Mouse (Mus musculus) left cerebral cortex, postnatal 10 days (tissue): ENCODE data around the gene Dbi. TPM values are rescaled to one million over a fixed set of nuclear protein-coding genes. Genes with fewer than 3 reads are reported as not detected.

Source experiments
- DNase-seq, 2 experiments: peaks; one replicate each; pipeline ENCODE4 v3.0.0; 2021 to 2022; ENCODE audit warnings: low spot score in 2 of 2, mixed read lengths in 1 of 2; ENCODE audit errors: extremely low spot score in 1 of 2
- intact Hi-C: fragments of 180-260 bp; cut with DNase I; formaldehyde crosslinking; loops from one replicate; pipeline ENCODE4 v1.15.1; 2025
- total RNA-seq, 2 experiments: library from RNA; stranded (reverse); gene quantifications; 2 replicates each; pipeline ENCODE4 v1.2.3; 2021

Gene Dbi
- total RNA-seq, 2 experiments from 2014 or later = 343 to 360 TPM

DNA sequence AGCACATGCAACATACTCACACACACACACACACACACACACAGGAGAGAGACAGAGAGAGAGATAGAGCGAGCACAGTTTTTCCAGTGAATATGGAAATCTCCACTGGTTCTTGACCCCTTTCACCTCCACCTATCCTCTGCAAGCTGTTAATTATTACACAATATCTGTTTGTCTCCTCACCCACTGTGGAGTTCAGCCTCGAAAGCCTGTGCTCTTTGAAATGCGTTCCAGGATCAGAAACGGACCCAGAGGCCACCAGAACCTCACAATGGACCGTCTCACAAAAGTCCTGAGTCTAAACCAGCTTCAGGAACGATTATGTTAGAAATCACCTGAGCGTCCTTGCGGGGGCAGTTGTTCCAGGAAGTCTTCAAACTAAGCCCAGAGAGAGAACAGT lies 54.7 kb downstream of the Dbi start:
- intact Hi-C loops = no loop called here
- DNase-seq = no peak

GRCm38 (mm10) chr1:120064036-120064682 lies 56.7 kb downstream of the Dbi start:
- DNase-seq = no peak
- intact Hi-C loops = no loop called here

Other genes starting within 250 kb of the Dbi start
- 1 to 10 TPM; 5.8 to 6.2 TPM for gene Tmem177, start 207.9 kb downstream of the Dbi start, total RNA-seq
- under 1 TPM; 0.39 to 0.49 TPM for gene Cfap221, start 123.8 kb downstream of the Dbi start, total RNA-seq
- 1 to 10 TPM in 1 of 2 experiments, under 1 TPM in 1; 0.75 to 1.0 TPM for gene Sctr, start 114.2 kb downstream of the Dbi start, total RNA-seq
- 1 to 10 TPM; 1.4 to 1.8 TPM for gene Tmem37, start 47.0 kb downstream of the Dbi start, total RNA-seq
- gene 3110009E18Rik, start 109 bp upstream of the Dbi start, total RNA-seq = 1 to 10 TPM; 6.8 to 8.7 TPM
- 1 to 10 TPM; 7.2 to 8.9 TPM for gene Steap3, start 151.6 kb upstream of the Dbi start, total RNA-seq
- gene C1ql2, start 219.5 kb upstream of the Dbi start, total RNA-seq = 1 to 10 TPM; 1.5 TPM